Mouse (Mus musculus): ENCODE data around the gene Fam227b.

DNA sequence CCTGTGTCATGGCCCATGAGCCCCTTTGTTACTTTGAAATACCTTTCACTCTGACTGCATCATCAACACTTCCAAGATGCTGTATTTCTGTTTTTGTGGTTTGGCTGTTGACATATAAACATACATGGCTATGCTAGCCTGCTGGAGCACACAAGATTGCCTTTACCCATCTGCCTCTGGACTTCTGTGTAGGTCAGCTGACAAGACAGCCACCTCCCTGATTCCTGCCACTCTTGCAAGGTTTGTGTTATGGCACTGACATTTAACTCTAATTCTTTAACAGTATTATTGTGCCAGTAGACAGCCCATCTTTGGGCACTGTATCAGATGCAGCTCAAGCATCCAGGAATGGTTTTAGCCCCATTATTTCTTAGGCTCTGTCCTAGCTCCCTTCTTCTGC is 14.5 kb upstream of the Fam227b start:
- TF ChIP-seq CTCF (conservative IDR thresholded peaks at IDR 0.05; ENCODE audit: low read length): no peak
- TF ChIP-seq NANOG (IDR thresholded peaks at IDR 0.05; ENCODE audit: borderline replicate concordance, low read length): no peak
